Mouse (Mus musculus): ENCODE measurements at regions not wholly inside any gene's neighbourhood (a gene's known extent, or its start where the extent isn't known, plus 50 kb on each side); places are given as distances from the start of the nearest gene placed in this dataset.
A peak's percentile ranks its signal among the peaks of the same experiment; 100 is the strongest.

GRCm38 (mm10) chr8:103031708-103032107 lies 246.3 kb upstream of the Cdh11 start:
- Histone ChIP-seq H3K4me2 (ENCODE audit: low read depth, low read length) (no peak overlapping the region), H3K9ac (replicated peaks; ENCODE audit: low read length) (no peak overlapping the region), H3K27ac (no peak overlapping the region), H3K36me3 (ENCODE audit: insufficient read depth, low read length) (no peaks in the 10 kb centered on the region), H3K4me1 (ENCODE audit: insufficient read depth, low read length) (no peaks in the 10 kb centered on the region), H3K9me3 (ENCODE audit: low read length) (no peaks in the 10 kb centered on the region), H3K4me3 (ENCODE audit: low read length) (no peak overlapping the region), H3K27me3 (ENCODE audit: insufficient read depth, low read length) (no peaks in the 10 kb centered on the region)
- ATAC-seq (no peak), DNase-seq (ENCODE audit: low spot score) (no peak)
- 78% methylated on average over 1 of the region's 1 CpGs for WGBS
- no peak for TF ChIP-seq CTCF (IDR thresholded peaks at IDR 0.05; ENCODE audit: low read depth)

- Histone ChIP-seq H3K4me2 (ENCODE audit: low read depth, low read length) (no peak overlapping the region), H3K27me3 (ENCODE audit: insufficient read depth, low read length) (no peaks in the 10 kb centered on the region), H3K36me3 (ENCODE audit: insufficient read depth, low read length) (no peaks in the 10 kb centered on the region), H3K27ac (no peak overlapping the region), H3K9me3 (ENCODE audit: low read length) (no peaks in the 10 kb centered on the region), H3K4me1 (ENCODE audit: insufficient read depth, low read length) (no peaks in the 10 kb centered on the region), H3K4me3 (ENCODE audit: low read length) (no peak overlapping the region), H3K9ac (replicated peaks; ENCODE audit: low read length) (no peak overlapping the region)
- no peak for TF ChIP-seq CTCF (IDR thresholded peaks at IDR 0.05; ENCODE audit: low read depth)
- ATAC-seq (no peak), DNase-seq (ENCODE audit: low spot score) (no peak)
- 84% methylated on average over 3 of the region's 3 CpGs for WGBS
These were observed 248.5 kb upstream of the Cdh11 start for GRCm38 (mm10) chr8:103033956-103034355.

- Histone ChIP-seq H3K36me3 (ENCODE audit: insufficient read depth, low read length) (no peaks in the 10 kb centered on the region), H3K4me3 (ENCODE audit: low read length) (no peak overlapping the region), H3K27me3 (ENCODE audit: insufficient read depth, low read length) (no peaks in the 10 kb centered on the region), H3K9ac (replicated peaks; ENCODE audit: low read length) (no peak overlapping the region), H3K9me3 (ENCODE audit: low read length) (no peaks in the 10 kb centered on the region), H3K4me1 (ENCODE audit: insufficient read depth, low read length) (no peaks in the 10 kb centered on the region), H3K27ac (no peak overlapping the region), H3K4me2 (ENCODE audit: low read depth, low read length) (no peak overlapping the region)
- no peak for DNase-seq (ENCODE audit: low spot score)
- TF ChIP-seq CTCF (IDR thresholded peaks at IDR 0.05; ENCODE audit: low read depth), result no peak
- 63% methylated on average over 5 of the region's 5 CpGs for WGBS
- ATAC-seq, result no peak
These were observed 286.7 kb upstream of the Cdh11 start for GRCm38 (mm10) chr8:103072079-103072635.

- Histone ChIP-seq H3K4me1 (ENCODE audit: insufficient read depth, low read length) (no peaks in the 10 kb centered on the region), H3K9me3 (ENCODE audit: low read length) (no peaks in the 10 kb centered on the region), H3K27me3 (ENCODE audit: insufficient read depth, low read length) (no peaks in the 10 kb centered on the region), H3K27ac (no peak overlapping the region), H3K4me3 (ENCODE audit: low read length) (no peak overlapping the region), H3K36me3 (ENCODE audit: insufficient read depth, low read length) (no peaks in the 10 kb centered on the region), H3K9ac (replicated peaks; ENCODE audit: low read length) (no peak overlapping the region), H3K4me2 (ENCODE audit: low read depth, low read length) (no peak overlapping the region)
- TF ChIP-seq CTCF (IDR thresholded peaks at IDR 0.05; ENCODE audit: low read depth), result no peak
- 28% methylated on average over 1 of the region's 1 CpGs for WGBS
- no peak for DNase-seq (ENCODE audit: low spot score)
- ATAC-seq, result no peak
These were observed 287.2 kb upstream of the Cdh11 start for GRCm38 (mm10) chr8:103072646-103073045.

GRCm38 (mm10) chr8:103078559-103078958 lies 293.1 kb upstream of the Cdh11 start:
- no peak overlapping the region for H3K27ac ChIP-seq
- DNase-seq (ENCODE audit: low spot score) (no peak), ATAC-seq (no peak)
- H3K4me2 ChIP-seq (ENCODE audit: low read depth, low read length), result no peak overlapping the region
- H3K4me1 ChIP-seq (ENCODE audit: insufficient read depth, low read length), result no peaks in the 10 kb centered on the region
- H3K9me3 ChIP-seq (ENCODE audit: low read length), result no peaks in the 10 kb centered on the region
- 52% methylated on average over 3 of the region's 3 CpGs for WGBS
- no peaks in the 10 kb centered on the region for H3K36me3 ChIP-seq (ENCODE audit: insufficient read depth, low read length)
- H3K4me3 ChIP-seq (ENCODE audit: low read length), result no peak overlapping the region
- no peaks in the 10 kb centered on the region for H3K27me3 ChIP-seq (ENCODE audit: insufficient read depth, low read length)
- no peak overlapping the region for H3K9ac ChIP-seq (replicated peaks; ENCODE audit: low read length)
- TF ChIP-seq CTCF (IDR thresholded peaks at IDR 0.05; ENCODE audit: low read depth), result no peak

- TF ChIP-seq CTCF (IDR thresholded peaks at IDR 0.05; ENCODE audit: low read depth), result no peak
- no peaks in the 10 kb centered on the region for H3K27me3 ChIP-seq (ENCODE audit: insufficient read depth, low read length)
- peak; percentile 45 for DNase-seq (ENCODE audit: low spot score)
These were observed 301.6 kb upstream of the Cdh11 start for GRCm38 (mm10) chr8:103086956-103087482.

GRCm38 (mm10) chr8:103096496-103097092 lies 311.2 kb upstream of the Cdh11 start:
- Histone ChIP-seq H3K36me3 (ENCODE audit: insufficient read depth, low read length) (no peaks in the 10 kb centered on the region), H3K27ac (no peak overlapping the region), H3K27me3 (ENCODE audit: insufficient read depth, low read length) (no peaks in the 10 kb centered on the region), H3K9ac (replicated peaks; ENCODE audit: low read length) (no peak overlapping the region), H3K4me1 (ENCODE audit: insufficient read depth, low read length) (no peaks in the 10 kb centered on the region), H3K9me3 (ENCODE audit: low read length) (no peaks in the 10 kb centered on the region), H3K4me3 (ENCODE audit: low read length) (no peak overlapping the region), H3K4me2 (ENCODE audit: low read depth, low read length) (no peak overlapping the region)
- DNase-seq (ENCODE audit: low spot score) (no peak), ATAC-seq (no peak)
- 79% methylated on average over 4 of the region's 4 CpGs for WGBS
- TF ChIP-seq CTCF (IDR thresholded peaks at IDR 0.05; ENCODE audit: low read depth), result no peak

More at GRCm38 (mm10) chr8:103086956-103087482, 301.6 kb upstream of the Cdh11 start:
- WGBS, result 54% methylated on average over 4 of the region's 4 CpGs
- Histone ChIP-seq H3K9ac (replicated peaks; ENCODE audit: low read length) (no peak overlapping the region), H3K9me3 (ENCODE audit: low read length) (no peaks in the 10 kb centered on the region), H3K27ac (no peak overlapping the region), H3K4me2 (ENCODE audit: low read depth, low read length) (no peak overlapping the region), H3K36me3 (ENCODE audit: insufficient read depth, low read length) (no peaks in the 10 kb centered on the region), H3K4me1 (ENCODE audit: insufficient read depth, low read length) (no peaks in the 10 kb centered on the region), H3K4me3 (ENCODE audit: low read length) (no peak overlapping the region)
- no peak for ATAC-seq

Measured in hindbrain, postnatal 0 days (tissue).